Mouse (Mus musculus) c-Kit-positive CD71-positive TER-119-negative erythroid progenitor cells, embryonic 14.5 days (primary cell): ENCODE data around the gene Methig1.
A peak's percentile ranks its signal among the peaks of the same experiment; 100 is the strongest.

Experiments used
- DNase-seq: peaks from one replicate; pipeline ENCODE4 v3.0.0-alpha.2; 2013; ENCODE audit warnings: low read depth

Methig1 gene

DNA sequence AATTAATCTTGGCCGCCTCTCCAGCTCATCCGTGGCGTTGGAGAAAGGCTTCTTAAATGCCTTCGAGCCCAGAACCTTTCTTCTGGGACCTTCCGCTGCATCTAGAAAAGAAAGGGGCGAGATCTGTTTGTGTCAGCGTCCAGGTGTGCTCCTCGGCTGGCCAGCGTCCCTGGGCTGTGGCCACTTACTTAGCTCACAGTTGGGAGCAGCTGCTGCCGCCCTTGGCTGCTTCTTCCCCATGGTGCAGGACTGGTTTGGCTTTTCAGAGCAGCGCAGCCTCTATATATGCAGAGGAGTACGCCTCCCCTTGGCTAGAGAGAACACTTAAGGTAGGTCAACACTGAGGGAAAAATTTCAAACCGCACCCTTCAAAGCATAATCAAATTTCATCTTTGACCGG is 71.0 kb downstream of the Methig1 start:
- DNase-seq: no peak

DNA sequence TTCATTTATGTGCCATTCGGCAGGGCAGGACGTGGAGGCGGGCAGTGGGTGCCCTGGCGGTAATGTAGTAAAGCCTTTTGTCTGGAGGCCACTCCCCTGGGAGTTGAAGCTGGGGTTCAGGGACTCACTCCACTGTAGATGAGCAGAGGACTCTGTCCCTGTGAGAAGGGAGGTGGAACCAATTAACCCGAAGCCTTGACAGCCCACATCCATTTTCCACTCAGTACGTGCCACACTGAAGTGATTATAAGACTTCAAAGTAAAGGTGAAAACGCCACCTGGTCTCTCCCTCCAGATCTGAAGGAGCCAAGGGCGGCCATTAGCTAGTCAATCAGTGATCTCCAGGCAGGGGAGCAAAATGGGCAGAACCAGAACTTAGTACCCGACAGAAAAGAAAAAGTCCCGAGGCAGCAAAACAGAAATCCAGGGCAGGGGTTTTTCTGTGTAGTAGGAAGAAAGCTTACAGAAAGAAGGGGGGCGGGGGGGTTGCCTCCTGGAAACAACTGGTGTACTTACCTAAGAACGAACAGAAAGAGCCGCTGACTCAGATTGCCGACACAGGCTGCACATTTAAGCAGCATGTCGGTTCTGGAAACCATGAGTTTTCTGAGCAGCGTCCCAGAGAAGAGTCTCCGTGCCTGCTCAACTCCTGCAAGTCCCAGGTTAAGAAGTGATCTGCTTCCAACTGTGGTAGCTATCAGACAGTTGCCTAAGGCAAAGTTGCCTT is 71.6 kb downstream of the Methig1 start, which contains the start of gene Slc11a2:
Slc11a2 (minus strand) TSS at position 677 of the 727 bp plus-strand sequence.
- DNase-seq: no peak

DNA sequence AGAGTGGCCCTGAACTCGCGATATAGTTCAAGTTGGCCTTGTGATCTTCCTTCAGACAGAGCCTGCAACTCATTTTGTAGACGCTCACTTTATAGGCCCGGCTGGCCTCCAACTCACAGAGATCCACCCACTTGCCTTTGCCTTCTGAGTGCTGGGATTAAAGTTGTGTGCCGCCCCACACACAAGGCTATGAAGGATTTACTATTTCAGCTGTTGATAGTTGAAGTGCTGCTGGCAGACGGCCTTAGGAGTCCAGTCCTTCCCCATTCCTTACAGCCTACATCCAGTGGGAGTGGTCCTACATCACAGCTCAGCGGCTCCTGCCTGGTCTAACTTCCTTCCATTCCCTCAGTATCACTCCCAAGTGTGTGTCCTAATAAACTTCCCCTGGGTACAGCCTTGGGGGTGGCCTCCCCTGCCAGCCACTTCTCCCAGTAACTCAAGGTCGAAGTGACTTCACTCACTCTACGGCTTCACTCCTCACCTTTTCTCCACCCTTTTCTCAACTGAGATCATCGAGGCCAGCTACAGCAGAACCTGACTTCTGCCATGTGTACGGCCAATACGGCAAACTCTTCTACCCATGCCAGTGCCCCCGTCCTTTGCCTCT is 75.5 kb downstream of the Methig1 start:
- DNase-seq: no peak

DNA sequence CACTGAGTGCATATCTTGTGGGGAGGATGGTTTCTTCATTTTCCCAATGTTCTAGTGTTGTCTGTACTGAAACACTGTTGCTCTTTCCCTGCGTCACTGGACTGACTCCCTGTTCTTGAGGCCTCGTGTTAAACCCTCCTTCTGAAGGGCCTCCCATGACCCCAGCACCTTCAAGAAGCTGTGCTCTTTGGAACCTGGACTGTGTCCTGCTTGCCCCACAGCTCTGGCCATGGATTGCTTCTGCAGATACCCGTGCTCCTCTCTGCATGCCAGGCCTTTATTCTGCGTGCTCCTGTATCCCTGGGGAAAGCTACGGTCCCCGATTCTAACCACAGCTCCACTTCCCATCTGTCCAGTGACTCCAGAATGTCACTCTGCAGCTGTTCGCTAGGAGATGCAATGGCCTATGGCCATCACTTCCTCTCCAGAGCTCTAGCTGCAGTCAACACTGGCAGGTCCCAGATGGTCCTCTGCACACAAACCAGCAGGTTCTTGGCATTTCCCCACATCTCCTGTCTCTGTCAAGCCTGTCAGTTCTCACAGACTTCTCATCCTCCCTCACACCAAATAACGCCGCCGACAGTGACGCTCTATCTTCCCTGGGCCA is 77.1 kb downstream of the Methig1 start:
- no peak for DNase-seq

DNA sequence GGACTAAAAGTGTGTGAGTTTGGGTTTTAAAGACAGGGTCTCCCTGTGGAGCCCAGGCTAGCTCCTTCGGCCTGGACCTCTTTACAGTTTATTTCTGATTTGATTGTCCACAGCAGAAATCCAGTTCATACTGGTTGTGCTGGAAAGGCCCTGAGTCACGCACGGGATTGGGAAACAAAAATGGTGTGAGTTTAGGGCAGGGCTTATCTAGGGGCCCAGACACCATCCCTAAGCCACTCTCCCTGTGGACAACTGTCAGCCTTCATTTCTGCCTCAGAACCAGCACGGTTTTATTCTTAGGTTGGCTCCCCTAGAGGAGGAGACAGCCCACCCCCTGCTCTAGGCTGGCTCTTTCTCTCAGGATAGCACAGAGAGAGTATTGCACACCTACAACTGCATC is 80.3 kb downstream of the Methig1 start:
- DNase-seq: peak; percentile 39
